Mouse (Mus musculus): ENCODE measurements at regions not wholly inside any gene's neighbourhood (a gene's known extent, or its start where the extent isn't known, plus 50 kb on each side); places are given as distances from the start of the nearest gene placed in this dataset.

DNA sequence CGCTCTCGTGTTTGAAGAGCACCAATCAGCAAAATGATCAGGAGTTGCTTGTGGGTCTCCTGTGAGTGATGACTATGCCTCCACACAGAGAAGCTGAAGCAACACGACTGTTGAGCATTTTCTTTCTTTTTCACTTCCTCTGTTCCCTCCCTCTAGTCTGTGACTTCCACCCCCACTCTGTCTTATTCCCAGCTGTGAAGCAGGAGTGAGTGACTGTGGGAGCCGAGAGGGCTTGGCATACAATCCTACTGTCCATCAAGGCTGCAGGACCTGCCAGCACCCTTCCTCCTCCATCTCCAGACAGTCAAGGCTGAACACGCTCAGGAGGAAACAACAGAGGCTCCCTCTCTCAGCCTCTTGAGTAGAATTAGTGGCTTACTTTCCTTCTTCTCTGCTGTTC lies 401.3 kb downstream of the Plcl1 start:
- Histone ChIP-seq H3K36me3 (no peaks in the 10 kb centered on the region), H3K4me2 (replicated peaks) (no peak overlapping the region), H3K27ac (replicated peaks) (no peak overlapping the region), H3K4me1 (no peaks in the 10 kb centered on the region), H3K4me3 (no peak overlapping the region), H3K27me3 (no peaks in the 10 kb centered on the region), H3K9me3 (no peaks in the 10 kb centered on the region), H3K9ac (replicated peaks) (no peak overlapping the region)
- no peak for ATAC-seq (ENCODE audit: low FRiP score, low read depth)
- whole genome bisulfite sequencing = 82% methylated on average over 5 of the region's 5 CpGs

DNA sequence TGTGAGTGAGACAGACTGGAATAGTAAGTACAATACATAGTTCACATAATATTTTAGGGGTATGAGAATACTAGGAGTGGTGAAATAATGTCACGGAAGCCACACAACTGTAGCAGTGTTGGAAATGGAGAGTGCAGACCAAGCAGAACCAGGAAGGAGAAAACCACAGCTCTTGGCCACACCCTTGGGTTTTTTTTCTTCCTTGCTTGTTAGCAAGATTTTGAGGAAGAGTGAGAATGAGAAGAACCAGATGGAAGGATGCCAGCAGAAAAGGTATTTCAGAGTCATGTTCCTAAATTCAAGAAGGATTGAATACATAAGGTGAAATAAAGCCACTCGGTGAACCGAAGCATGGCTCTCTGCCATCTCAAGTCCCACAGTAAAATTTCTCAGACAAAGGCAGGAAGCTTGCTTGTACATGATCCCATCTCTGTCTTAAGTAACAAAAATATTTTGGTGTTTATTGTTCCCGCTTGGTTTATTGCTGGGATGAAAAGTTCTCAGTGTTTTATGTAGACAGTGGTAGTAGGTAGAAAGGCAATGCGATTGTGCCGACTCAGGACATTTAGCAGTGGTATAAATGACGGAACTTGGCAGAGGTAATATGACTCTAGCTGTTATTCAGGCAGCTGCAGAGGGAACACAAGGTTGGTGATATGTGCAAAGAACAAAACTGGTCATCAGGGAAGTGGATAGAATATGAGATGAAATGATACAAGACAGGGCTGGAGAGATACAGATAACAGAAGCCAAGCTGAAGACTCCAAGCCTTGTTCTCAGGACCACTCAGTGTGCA lies 403.2 kb downstream of the Plcl1 start:
- Histone ChIP-seq H3K9me3 (no peaks in the 10 kb centered on the region), H3K4me3 (no peak overlapping the region), H3K36me3 (no peaks in the 10 kb centered on the region), H3K9ac (replicated peaks) (no peak overlapping the region), H3K27ac (replicated peaks) (no peak overlapping the region), H3K4me2 (replicated peaks) (no peak overlapping the region), H3K27me3 (no peaks in the 10 kb centered on the region), H3K4me1 (no peaks in the 10 kb centered on the region)
- no peak for ATAC-seq (ENCODE audit: low FRiP score, low read depth)
- 90% methylated on average over 7 of the region's 7 CpGs for WGBS

DNA sequence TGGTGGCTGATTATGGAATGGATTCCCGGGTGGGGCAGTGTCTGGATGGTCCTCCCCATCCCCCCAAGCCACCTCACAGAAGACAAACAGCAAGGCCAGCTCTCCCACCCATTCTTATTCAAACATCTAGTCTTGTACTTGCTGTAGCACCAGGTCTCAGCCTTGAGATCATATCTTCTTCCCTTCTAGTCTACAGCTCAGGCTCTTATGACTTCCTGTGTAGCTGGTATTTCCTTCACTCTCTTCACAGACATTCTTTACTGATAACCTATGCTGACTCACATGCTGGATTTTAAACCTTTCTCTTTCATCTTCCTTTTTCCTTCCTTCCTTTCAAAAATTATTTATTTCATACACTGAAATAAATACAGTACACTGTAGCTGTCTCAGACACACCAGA lies 406.8 kb downstream of the Plcl1 start:
- Histone ChIP-seq H3K27ac (replicated peaks) (no peak overlapping the region), H3K9ac (replicated peaks) (no peak overlapping the region), H3K4me1 (no peaks in the 10 kb centered on the region), H3K4me2 (replicated peaks) (no peak overlapping the region), H3K9me3 (no peaks in the 10 kb centered on the region), H3K4me3 (no peak overlapping the region), H3K27me3 (no peaks in the 10 kb centered on the region), H3K36me3 (no peaks in the 10 kb centered on the region)
- no peak for ATAC-seq (ENCODE audit: low FRiP score, low read depth)
- 72% methylated on average over 1 of the region's 1 CpGs for WGBS

DNA sequence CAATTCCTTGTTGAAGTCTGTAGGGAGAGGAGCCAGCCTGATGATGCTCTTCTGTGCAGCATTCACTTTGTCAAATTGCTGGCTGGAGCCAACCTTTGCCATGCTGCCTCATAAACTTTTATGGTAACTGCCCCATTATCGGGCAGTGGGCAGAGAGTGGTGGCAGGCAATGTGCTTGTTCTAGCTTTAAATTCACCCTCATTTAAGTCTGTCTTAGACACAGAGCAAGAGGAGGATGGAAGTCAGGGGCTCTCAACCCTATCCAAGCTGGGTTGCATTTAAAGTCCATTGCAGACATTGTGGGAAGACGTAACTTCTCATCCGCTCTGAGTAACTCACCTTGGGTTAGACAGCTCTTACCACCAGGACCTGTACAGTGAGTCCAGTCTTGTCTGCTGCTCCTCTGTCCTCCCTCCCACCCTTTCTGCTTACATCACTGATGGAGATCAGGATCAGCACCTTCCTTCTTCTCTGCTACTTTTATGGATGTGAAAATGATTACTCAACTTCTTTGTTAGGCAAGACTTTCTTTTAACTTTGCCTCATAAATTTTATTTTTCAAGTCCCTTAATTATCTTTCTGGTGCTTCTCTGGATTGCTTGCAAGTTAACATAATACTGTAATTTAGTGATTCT lies 415.3 kb downstream of the Plcl1 start:
- Histone ChIP-seq H3K4me3 (no peak overlapping the region), H3K27ac (replicated peaks) (no peak overlapping the region), H3K36me3 (no peaks in the 10 kb centered on the region), H3K4me1 (no peaks in the 10 kb centered on the region), H3K27me3 (no peaks in the 10 kb centered on the region), H3K9ac (replicated peaks) (no peak overlapping the region), H3K4me2 (replicated peaks) (no peak overlapping the region), H3K9me3 (no peaks in the 10 kb centered on the region)
- 93% methylated on average over 3 of the region's 3 CpGs for WGBS
- ATAC-seq (ENCODE audit: low FRiP score, low read depth) = no peak

DNA sequence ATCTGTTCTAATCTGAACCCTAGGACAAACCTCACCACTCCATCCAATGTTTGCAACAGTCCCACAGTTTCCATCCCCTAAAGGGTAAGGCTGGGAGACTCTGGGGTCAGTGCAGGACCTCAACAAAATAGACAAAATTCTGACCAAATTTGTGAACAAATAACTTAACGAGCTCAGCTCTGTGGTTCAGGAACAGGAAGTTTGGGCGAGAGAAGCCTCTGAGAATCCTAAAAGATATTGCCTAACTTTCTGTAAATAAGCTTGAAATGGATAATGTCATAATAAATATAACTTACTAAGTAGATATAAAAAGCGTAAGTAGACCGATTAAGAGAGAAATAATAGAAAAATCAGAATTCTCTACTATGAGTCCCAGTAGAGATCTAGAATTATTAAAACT lies 416.9 kb downstream of the Plcl1 start:
- Histone ChIP-seq H3K4me1 (no peaks in the 10 kb centered on the region), H3K9me3 (no peaks in the 10 kb centered on the region), H3K4me2 (replicated peaks) (no peak overlapping the region), H3K9ac (replicated peaks) (no peak overlapping the region), H3K4me3 (no peak overlapping the region), H3K27ac (replicated peaks) (no peak overlapping the region), H3K27me3 (no peaks in the 10 kb centered on the region), H3K36me3 (no peaks in the 10 kb centered on the region)
- ATAC-seq (ENCODE audit: low FRiP score, low read depth) = no peak
- 93% methylated on average over 4 of the region's 4 CpGs for WGBS

DNA sequence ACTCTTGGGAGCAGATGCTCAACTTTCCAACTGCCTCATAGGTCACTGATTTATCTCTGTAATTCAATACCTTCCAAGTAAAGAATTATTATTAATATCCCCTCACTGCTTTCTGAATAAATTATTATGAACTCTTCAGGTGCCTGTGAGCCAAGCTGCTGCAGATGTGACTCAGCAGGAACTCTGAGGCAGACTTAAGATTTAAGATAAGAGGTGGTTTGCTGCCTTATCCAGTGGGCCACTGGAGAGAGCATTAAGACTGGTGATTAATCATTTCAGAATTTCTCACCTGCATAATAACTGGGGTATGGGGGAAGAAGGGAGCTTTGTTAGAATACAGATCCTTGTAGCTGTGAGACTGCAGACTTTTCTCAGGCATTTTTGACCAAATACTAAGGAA lies 421.5 kb downstream of the Plcl1 start:
- no peaks in the 10 kb centered on the region for H3K36me3 ChIP-seq
- no peaks in the 10 kb centered on the region for H3K4me1 ChIP-seq
- no peak overlapping the region for H3K27ac ChIP-seq (replicated peaks)
- H3K9me3 ChIP-seq = no peaks in the 10 kb centered on the region
- no peak overlapping the region for H3K4me3 ChIP-seq
- no peak overlapping the region for H3K4me2 ChIP-seq (replicated peaks)
- H3K27me3 ChIP-seq = no peaks in the 10 kb centered on the region
- no peak overlapping the region for H3K9ac ChIP-seq (replicated peaks)
- ATAC-seq (ENCODE audit: low FRiP score, low read depth) = no peak

DNA sequence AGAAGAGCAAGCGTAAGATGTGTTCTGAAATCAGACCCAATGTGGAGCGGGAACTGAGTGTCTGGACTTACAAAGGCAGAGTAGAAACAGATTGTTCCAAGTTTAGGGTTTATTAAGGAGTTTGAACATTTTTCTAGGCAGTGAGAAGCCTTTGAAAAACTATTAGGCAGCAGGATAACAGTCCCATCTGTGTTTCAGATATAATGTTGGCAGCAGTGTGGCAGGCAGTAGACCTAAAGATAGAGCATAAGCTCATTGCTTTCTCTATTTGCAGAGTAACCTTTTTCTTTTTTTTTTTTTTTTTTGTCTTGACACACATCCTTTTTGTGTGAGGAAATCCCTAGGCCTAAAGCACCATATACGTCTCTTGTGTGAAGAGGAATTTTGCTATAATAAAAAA lies 429.6 kb downstream of the Plcl1 start:
- H3K27me3 ChIP-seq = no peaks in the 10 kb centered on the region
- no peak overlapping the region for H3K27ac ChIP-seq (replicated peaks)
- H3K4me2 ChIP-seq (replicated peaks) = no peak overlapping the region
- H3K9me3 ChIP-seq = no peaks in the 10 kb centered on the region
- H3K36me3 ChIP-seq = no peaks in the 10 kb centered on the region
- no peaks in the 10 kb centered on the region for H3K4me1 ChIP-seq
- H3K9ac ChIP-seq (replicated peaks) = no peak overlapping the region
- ATAC-seq (ENCODE audit: low FRiP score, low read depth) = no peak
- H3K4me3 ChIP-seq = no peak overlapping the region
- 89% methylated on average over 3 of the region's 3 CpGs for WGBS

DNA sequence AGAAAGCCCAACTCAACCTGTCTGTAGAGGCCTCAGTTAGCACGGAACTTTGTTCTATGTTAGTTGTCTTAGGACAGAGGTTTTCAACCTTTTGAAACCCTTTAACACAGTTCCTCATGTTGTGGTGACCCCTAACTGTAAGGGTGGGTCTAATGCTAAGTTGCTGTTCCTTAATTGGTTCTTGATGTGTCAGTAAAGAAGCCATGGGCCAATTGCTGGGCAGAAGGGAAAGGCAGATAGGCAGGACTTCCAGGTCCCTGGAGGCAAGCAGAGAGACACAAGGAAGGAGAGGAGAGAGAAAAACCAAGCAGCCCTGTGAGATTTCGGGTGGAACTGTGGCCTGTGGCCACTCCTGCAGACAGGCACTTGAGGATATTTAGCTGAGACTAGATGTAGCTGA lies 431.0 kb downstream of the Plcl1 start:
- ATAC-seq (ENCODE audit: low FRiP score, low read depth) = no peak
- Histone ChIP-seq H3K27me3 (no peaks in the 10 kb centered on the region), H3K4me1 (no peaks in the 10 kb centered on the region), H3K9me3 (no peaks in the 10 kb centered on the region), H3K27ac (replicated peaks) (no peak overlapping the region), H3K9ac (replicated peaks) (no peak overlapping the region), H3K4me2 (replicated peaks) (no peak overlapping the region), H3K36me3 (no peaks in the 10 kb centered on the region), H3K4me3 (no peak overlapping the region)
- 86% methylated on average over 2 of the region's 2 CpGs for WGBS

DNA sequence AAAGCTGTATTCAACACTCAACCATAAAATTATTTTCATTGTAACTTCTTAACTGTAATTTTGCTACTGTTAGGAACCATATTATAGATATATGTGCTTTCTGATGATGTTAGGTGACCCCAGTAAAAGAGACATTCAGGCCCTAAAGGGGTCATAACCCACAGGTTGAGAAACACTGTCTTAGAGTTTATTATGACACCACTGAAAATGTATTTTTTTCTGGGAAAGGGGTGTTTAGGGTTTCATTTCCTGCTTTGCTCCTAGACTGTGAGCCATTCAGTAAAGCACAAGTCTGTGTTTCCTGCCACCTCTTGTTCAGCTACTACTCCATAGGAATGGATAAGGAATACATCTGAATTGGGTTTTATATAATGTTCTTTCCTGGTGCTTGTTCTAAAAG lies 431.6 kb downstream of the Plcl1 start:
- Histone ChIP-seq H3K27me3 (no peaks in the 10 kb centered on the region), H3K36me3 (no peaks in the 10 kb centered on the region), H3K4me3 (no peak overlapping the region), H3K9me3 (no peaks in the 10 kb centered on the region), H3K27ac (replicated peaks) (no peak overlapping the region), H3K9ac (replicated peaks) (no peak overlapping the region), H3K4me2 (replicated peaks) (no peak overlapping the region), H3K4me1 (no peaks in the 10 kb centered on the region)
- ATAC-seq (ENCODE audit: low FRiP score, low read depth) = no peak

DNA sequence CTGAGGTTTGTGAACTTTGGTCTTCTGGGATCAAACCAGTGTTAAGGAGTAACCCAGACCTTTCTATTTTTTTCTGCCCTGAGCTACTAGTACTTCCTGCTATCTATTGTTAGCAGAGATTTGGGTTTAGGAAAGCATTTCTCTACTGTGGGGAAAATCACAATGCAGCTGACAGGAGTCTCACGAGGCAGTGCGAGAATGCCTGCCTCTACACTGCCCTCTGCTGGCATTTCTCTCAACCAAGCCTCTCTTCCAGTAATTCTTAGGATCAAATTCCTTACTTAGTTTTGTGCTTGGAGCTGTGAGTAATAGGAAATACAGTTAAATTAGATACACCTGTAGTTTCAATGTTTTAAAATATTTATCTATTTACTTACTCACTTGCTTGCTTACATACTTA lies 432.4 kb downstream of the Plcl1 start:
- Histone ChIP-seq H3K27me3 (no peaks in the 10 kb centered on the region), H3K9ac (replicated peaks) (no peak overlapping the region), H3K4me2 (replicated peaks) (no peak overlapping the region), H3K36me3 (no peaks in the 10 kb centered on the region), H3K4me1 (no peaks in the 10 kb centered on the region), H3K4me3 (no peak overlapping the region), H3K27ac (replicated peaks) (no peak overlapping the region), H3K9me3 (no peaks in the 10 kb centered on the region)
- ATAC-seq (ENCODE audit: low FRiP score, low read depth) = peak; percentile 49; the same call in 1 of the 2 replicates
- WGBS = 4% methylated on average over 2 of the region's 2 CpGs

DNA sequence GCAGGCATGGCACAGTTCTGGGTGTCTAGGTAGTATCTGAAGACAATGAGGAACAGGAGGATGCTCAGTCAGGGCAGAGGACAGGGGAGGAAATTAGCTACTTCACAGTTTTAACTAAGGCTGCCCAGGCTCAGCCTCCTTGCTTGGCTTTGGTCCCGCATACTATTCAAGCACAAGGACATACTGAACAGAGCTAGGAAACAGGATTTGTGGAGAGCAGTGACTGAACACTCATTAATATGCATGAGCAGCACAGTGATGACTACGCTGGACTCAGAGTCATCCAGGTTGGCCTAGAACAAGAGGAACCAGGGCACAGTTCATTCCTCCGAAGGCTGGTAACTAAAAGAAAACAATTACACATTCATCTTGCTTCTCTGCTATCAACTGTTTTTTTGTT lies 443.1 kb downstream of the Plcl1 start:
- no peaks in the 10 kb centered on the region for H3K9me3 ChIP-seq
- H3K36me3 ChIP-seq = no peaks in the 10 kb centered on the region
- H3K4me2 ChIP-seq (replicated peaks) = no peak overlapping the region
- 0 out of 2 replicates have a peak, but pooled peaks have one; percentile 49 for ATAC-seq (ENCODE audit: low FRiP score, low read depth)
- no peak overlapping the region for H3K4me3 ChIP-seq
- peaks cover 2% of the 10 kb centered on the region; the same call in 1 of the 2 replicates for H3K4me1 ChIP-seq
- H3K27me3 ChIP-seq = no peaks in the 10 kb centered on the region
- WGBS = 65% methylated on average over 3 of the region's 3 CpGs
- H3K27ac ChIP-seq (replicated peaks) = no peak overlapping the region
- H3K9ac ChIP-seq (replicated peaks) = no peak overlapping the region

DNA sequence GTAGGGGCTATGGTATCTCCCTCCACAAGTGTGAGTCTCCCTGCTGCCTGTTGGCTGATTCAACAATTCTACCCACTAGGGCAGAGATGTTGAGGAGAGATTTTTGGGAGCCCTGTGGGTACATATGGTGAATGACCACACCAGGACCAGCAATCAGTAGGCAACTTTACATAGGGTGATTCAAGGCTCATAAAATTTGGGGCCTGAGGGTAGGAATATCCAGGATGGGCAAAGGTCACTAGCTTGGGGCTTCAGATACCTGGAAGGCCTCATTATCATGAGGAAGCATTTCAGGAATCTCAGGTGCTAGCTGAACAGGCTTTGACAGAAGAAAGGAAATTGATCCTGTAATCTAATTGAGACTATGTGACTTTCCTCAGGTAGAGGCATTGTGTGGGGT lies 446.6 kb downstream of the Plcl1 start:
- ATAC-seq (ENCODE audit: low FRiP score, low read depth) = no peak
- H3K9me3 ChIP-seq = no peaks in the 10 kb centered on the region
- H3K4me3 ChIP-seq = no peak overlapping the region
- H3K36me3 ChIP-seq = no peaks in the 10 kb centered on the region
- H3K9ac ChIP-seq (replicated peaks) = no peak overlapping the region
- H3K4me1 ChIP-seq = peaks cover 2% of the 10 kb centered on the region; the same call in 1 of the 2 replicates
- no peak overlapping the region for H3K27ac ChIP-seq (replicated peaks)
- H3K4me2 ChIP-seq (replicated peaks) = no peak overlapping the region
- no peaks in the 10 kb centered on the region for H3K27me3 ChIP-seq

DNA sequence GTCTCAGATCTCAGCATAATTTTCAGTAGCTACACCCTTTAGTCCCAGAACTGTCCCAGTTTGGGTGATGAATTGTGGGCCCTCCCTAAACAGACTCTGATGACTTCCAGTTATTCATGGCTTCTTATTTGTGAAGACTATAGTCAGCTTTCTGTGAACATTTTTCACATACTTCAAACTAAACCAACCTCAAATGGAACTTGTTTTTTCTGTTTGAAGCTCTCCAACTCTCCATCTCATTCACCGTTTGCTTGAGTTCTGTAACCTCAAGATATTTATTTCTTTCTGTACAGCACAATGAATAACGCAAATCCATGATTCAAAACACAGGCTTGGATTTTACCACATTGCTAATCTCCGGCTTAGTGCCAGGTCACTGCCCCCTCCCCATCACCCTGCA lies 453.4 kb downstream of the Plcl1 start:
- no peak overlapping the region for H3K4me2 ChIP-seq (replicated peaks)
- no peak overlapping the region for H3K4me3 ChIP-seq
- WGBS = 69% methylated on average over 3 of the region's 3 CpGs
- no peak for ATAC-seq (ENCODE audit: low FRiP score, low read depth)
- H3K27me3 ChIP-seq = no peaks in the 10 kb centered on the region
- no peak overlapping the region for H3K9ac ChIP-seq (replicated peaks)
- no peaks in the 10 kb centered on the region for H3K9me3 ChIP-seq
- H3K27ac ChIP-seq (replicated peaks) = no peak overlapping the region
- no peaks in the 10 kb centered on the region for H3K4me1 ChIP-seq
- no peaks in the 10 kb centered on the region for H3K36me3 ChIP-seq

Measured in midbrain, embryonic 12.5 days (tissue).